Mouse (Mus musculus) spleen, adult 18-20 months (tissue): ENCODE measurements around the gene Hyou1.
"Not testable (repeated sequence)": the region's sequence is repeated elsewhere in the genome, so short reads cannot be mapped to it uniquely, and the experiment has no call there.

ENCODE experiments used
- DNase-seq, 2 experiments: peaks; one replicate each; pipeline ENCODE4 v3.0.0; 2022; ENCODE audit warnings: mixed read lengths in 2 of 2

Gene Hyou1

GRCm38 (mm10) chr9:44379054-44379834 is at the start of gene Hyou1:
Hyou1 (plus strand) TSS chr9:44379490.
- peak; percentile 99 to 100 for DNase-seq

GRCm38 (mm10) chr9:44330736-44331135 is 48.6 kb upstream of the Hyou1 start:
- no peak for DNase-seq

GRCm38 (mm10) chr9:44332918-44333638 is 46.2 kb upstream of the Hyou1 start:
- DNase-seq: no peak

GRCm38 (mm10) chr9:44334396-44335330 is 44.6 kb upstream of the Hyou1 start, which contains the start of gene H2afx:
H2afx (plus strand) TSS chr9:44334694.
- peak; percentile 94 to 95 for DNase-seq

GRCm38 (mm10) chr9:44335331-44336092 is 43.8 kb upstream of the Hyou1 start:
- DNase-seq: peak in 1 of 2 experiments; percentile 18

GRCm38 (mm10) chr9:44336093-44336406 is 43.2 kb upstream of the Hyou1 start:
- DNase-seq: no peak

GRCm38 (mm10) chr9:44336513-44336912 is 42.8 kb upstream of the Hyou1 start:
- not testable (repeated sequence) for DNase-seq

GRCm38 (mm10) chr9:44336964-44337363 is 42.3 kb upstream of the Hyou1 start:
- no peak for DNase-seq

- no peak for DNase-seq
Observed at GRCm38 (mm10) chr9:44337436-44338169, 41.7 kb upstream of the Hyou1 start.

- DNase-seq: no peak
Observed at GRCm38 (mm10) chr9:44338574-44338973, 40.7 kb upstream of the Hyou1 start.

GRCm38 (mm10) chr9:44341487-44341886 is 37.8 kb upstream of the Hyou1 start:
- DNase-seq: no peak

GRCm38 (mm10) chr9:44342173-44342572 is 37.1 kb upstream of the Hyou1 start:
- DNase-seq: no peak

GRCm38 (mm10) chr9:44342605-44343004 is 36.7 kb upstream of the Hyou1 start:
- DNase-seq: no peak

- no peak for DNase-seq
Observed at GRCm38 (mm10) chr9:44343290-44343689, 36.0 kb upstream of the Hyou1 start.

- DNase-seq: peak; percentile 81 to 91
Observed at GRCm38 (mm10) chr9:44343781-44344421, 35.4 kb upstream of the Hyou1 start, which contains the start of gene Hmbs. Hmbs (minus strand) TSS chr9:44344228.

- DNase-seq: no peak
Observed at GRCm38 (mm10) chr9:44345570-44346433, 33.5 kb upstream of the Hyou1 start.

GRCm38 (mm10) chr9:44347166-44347565 is 32.1 kb upstream of the Hyou1 start:
- DNase-seq: no peak

- no peak for DNase-seq
Observed at GRCm38 (mm10) chr9:44347621-44348020, 31.7 kb upstream of the Hyou1 start.

GRCm38 (mm10) chr9:44348546-44348945 is 30.7 kb upstream of the Hyou1 start:
- DNase-seq: no peak

GRCm38 (mm10) chr9:44351396-44351795 is 27.9 kb upstream of the Hyou1 start:
- no peak for DNase-seq
